Mouse (Mus musculus) thymus, adult 2 months (tissue): ENCODE measurements around the gene Dlg4.

Source experiments
- CTCF ChIP-seq: fragments of 200-500 bp; IDR thresholded peaks from 2 replicates; pipeline ENCODE4 v1.5.1; 2012; ENCODE audit warnings: mild to moderate bottlenecking, control low read depth, low read length, moderate library complexity, borderline replicate concordance; ENCODE audit not compliant: control insufficient read depth, poor library complexity, insufficient read depth; ENCODE audit errors: extremely low read depth
- POLR2A ChIP-seq: fragments of 200-500 bp; IDR thresholded peaks from 2 replicates; pipeline ENCODE4 v1.6.1; 2012; ENCODE audit warnings: mild to moderate bottlenecking, low read length, control low read depth, moderate library complexity; ENCODE audit not compliant: control insufficient read depth, poor library complexity, insufficient read depth; ENCODE audit errors: extremely low read depth

DNA sequence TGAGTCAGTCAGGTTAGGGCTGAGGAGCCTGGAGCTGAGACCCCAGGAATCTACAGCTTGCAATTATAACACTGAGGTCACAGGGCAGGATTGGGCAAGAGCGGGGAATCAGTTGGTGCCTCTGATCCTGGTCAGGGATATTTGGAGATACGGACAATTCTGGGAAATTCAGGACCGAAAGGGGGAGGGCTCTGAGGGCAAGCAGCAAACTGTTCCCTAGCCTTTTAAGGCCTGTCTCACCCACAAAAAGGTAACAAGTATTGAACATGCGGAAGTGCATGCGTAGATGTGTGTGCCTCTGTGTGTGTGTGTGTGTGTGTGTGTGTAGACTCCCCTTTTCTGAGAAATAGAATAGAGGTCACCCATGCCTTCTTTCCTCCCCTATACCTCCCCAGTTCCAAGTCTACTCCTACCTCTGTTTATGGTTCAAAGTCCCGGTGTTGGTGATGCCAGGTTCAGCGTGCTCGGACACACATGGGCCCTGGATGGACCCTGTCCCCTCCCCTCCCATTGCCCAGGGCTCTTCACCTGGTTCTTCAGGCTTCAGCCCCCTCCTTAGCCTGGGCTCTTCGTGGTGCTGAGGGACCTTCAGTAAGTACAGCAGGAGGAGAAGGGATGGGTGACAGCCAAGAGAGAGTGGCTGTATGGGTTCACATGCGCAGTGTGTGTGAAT, 37.3 kb downstream of the Dlg4 start, which contains the start of gene Asgr1:
- no peak for TF ChIP-seq CTCF
- no peak for TF ChIP-seq POLR2A
